Mouse (Mus musculus) NIH3T3 (cell line): ENCODE results near the gene Zfp1.

ENCODE experiments used
- DNase-seq: peaks from one replicate; pipeline ENCODE4 v3.0.0-alpha.2; 2012; ENCODE audit warnings: low read depth

Zfp1 gene

GRCm38 (mm10) chr8:111678111-111678510 lies 34.9 kb downstream of the Zfp1 start:
- peak; percentile 86 for DNase-seq

- DNase-seq, result no peak
Measured at GRCm38 (mm10) chr8:111678848-111679247, 35.6 kb downstream of the Zfp1 start.

GRCm38 (mm10) chr8:111680423-111681028 lies 37.3 kb downstream of the Zfp1 start:
- DNase-seq, result no peak

- no peak for DNase-seq
Measured at GRCm38 (mm10) chr8:111681153-111681552, 38.0 kb downstream of the Zfp1 start.

GRCm38 (mm10) chr8:111682521-111682920 lies 39.3 kb downstream of the Zfp1 start:
- no peak for DNase-seq

GRCm38 (mm10) chr8:111686881-111687280 lies 43.7 kb downstream of the Zfp1 start:
- no peak for DNase-seq

GRCm38 (mm10) chr8:111690960-111691445 lies 47.8 kb downstream of the Zfp1 start, which contains the start of gene Ctrb1:
Gene Ctrb1, minus strand, starts transcription at chr8:111691010.
- no peak for DNase-seq

- no peak for DNase-seq
Measured at GRCm38 (mm10) chr8:111693261-111693741, 50.1 kb downstream of the Zfp1 start.

- no peak for DNase-seq
Measured at GRCm38 (mm10) chr8:111695441-111695840, 52.2 kb downstream of the Zfp1 start.

GRCm38 (mm10) chr8:111697655-111698054 lies 54.5 kb downstream of the Zfp1 start:
- no peak for DNase-seq

GRCm38 (mm10) chr8:111699035-111699434 lies 55.8 kb downstream of the Zfp1 start:
- no peak for DNase-seq

GRCm38 (mm10) chr8:111700201-111700600 lies 57.0 kb downstream of the Zfp1 start:
- no peak for DNase-seq

GRCm38 (mm10) chr8:111700740-111701139 lies 57.5 kb downstream of the Zfp1 start:
- DNase-seq, result no peak

GRCm38 (mm10) chr8:111701380-111701779 lies 58.2 kb downstream of the Zfp1 start:
- no peak for DNase-seq

- DNase-seq, result no peak
Measured at GRCm38 (mm10) chr8:111704585-111704984, 61.4 kb downstream of the Zfp1 start.

- DNase-seq, result no peak
Measured at GRCm38 (mm10) chr8:111705222-111705621, 62.0 kb downstream of the Zfp1 start.

- no peak for DNase-seq
Measured at GRCm38 (mm10) chr8:111705699-111706098, 62.5 kb downstream of the Zfp1 start.

- DNase-seq, result no peak
Measured at GRCm38 (mm10) chr8:111708265-111708664, 65.1 kb downstream of the Zfp1 start.

GRCm38 (mm10) chr8:111709223-111709622 lies 66.0 kb downstream of the Zfp1 start:
- no peak for DNase-seq

- DNase-seq, result no peak
Measured at GRCm38 (mm10) chr8:111710777-111711485, 67.7 kb downstream of the Zfp1 start.

GRCm38 (mm10) chr8:111712135-111712534 lies 68.9 kb downstream of the Zfp1 start:
- DNase-seq, result no peak

- peak; percentile 83 for DNase-seq
Measured at GRCm38 (mm10) chr8:111712588-111712987, 69.4 kb downstream of the Zfp1 start.

- no peak for DNase-seq
Measured at GRCm38 (mm10) chr8:111713291-111713690, 70.1 kb downstream of the Zfp1 start.
